Mouse (Mus musculus): Measurements from ENCODE around the gene Slc25a12.
A peak's percentile ranks its signal among the peaks of the same experiment; 100 is the strongest.
"Not testable (repeated sequence)": the region's sequence is repeated elsewhere in the genome, so short reads cannot be mapped to it uniquely, and the experiment has no call there.

Slc25a12 gene

GRCm38 (mm10) chr2:71367125-71367880 is at the start of gene Slc25a12:
TSS of gene Slc25a12 (minus strand) at chr2:71367749.
- DNase-seq (ENCODE audit: low spot score), result peak; percentile 82

GRCm38 (mm10) chr2:71405613-71406012 is 38.1 kb upstream of the Slc25a12 start:
- no peak for DNase-seq (ENCODE audit: low spot score)

- DNase-seq (ENCODE audit: low spot score), result no peak
These were observed 22.3 kb upstream of the Slc25a12 start for GRCm38 (mm10) chr2:71389864-71390263.

GRCm38 (mm10) chr2:71388951-71389763 is 21.6 kb upstream of the Slc25a12 start, which contains the start of gene Hat1:
TSS of gene Hat1 (plus strand) at chr2:71388958.
- DNase-seq (ENCODE audit: low spot score), result peak; percentile 96

GRCm38 (mm10) chr2:71387766-71388165 is 20.2 kb upstream of the Slc25a12 start:
- DNase-seq (ENCODE audit: low spot score), result peak; percentile 35

- peak; percentile 32 for DNase-seq (ENCODE audit: low spot score)
These were observed 16.3 kb upstream of the Slc25a12 start for GRCm38 (mm10) chr2:71383890-71384289.

- DNase-seq (ENCODE audit: low spot score), result peak; percentile 18
These were observed 14.4 kb upstream of the Slc25a12 start for GRCm38 (mm10) chr2:71381962-71382361.

GRCm38 (mm10) chr2:71377426-71377825 is 9.9 kb upstream of the Slc25a12 start:
- no peak for DNase-seq (ENCODE audit: low spot score)

GRCm38 (mm10) chr2:71376433-71376906 is 8.9 kb upstream of the Slc25a12 start:
- peak; percentile 36 for DNase-seq (ENCODE audit: low spot score)

GRCm38 (mm10) chr2:71374275-71375155 is 7.0 kb upstream of the Slc25a12 start:
- DNase-seq (ENCODE audit: low spot score), result no peak

GRCm38 (mm10) chr2:71372261-71372660 is 4.7 kb upstream of the Slc25a12 start:
- DNase-seq (ENCODE audit: low spot score), result not testable (repeated sequence)

- no peak for DNase-seq (ENCODE audit: low spot score)
These were observed 4.2 kb upstream of the Slc25a12 start for GRCm38 (mm10) chr2:71371790-71372189.

GRCm38 (mm10) chr2:71368086-71368485 is 537 bp upstream of the Slc25a12 start:
- DNase-seq (ENCODE audit: low spot score), result no peak

- DNase-seq (ENCODE audit: low spot score), result no peak
These were observed 878 bp downstream of the Slc25a12 start for GRCm38 (mm10) chr2:71366618-71367124.

GRCm38 (mm10) chr2:71360192-71360591 is 7.4 kb downstream of the Slc25a12 start:
- DNase-seq (ENCODE audit: low spot score), result no peak

GRCm38 (mm10) chr2:71358347-71358746 is 9.2 kb downstream of the Slc25a12 start:
- no peak for DNase-seq (ENCODE audit: low spot score)

GRCm38 (mm10) chr2:71354055-71354425 is 13.5 kb downstream of the Slc25a12 start:
- DNase-seq (ENCODE audit: low spot score), result no peak

- peak; percentile 62 for DNase-seq (ENCODE audit: low spot score)
These were observed 14.1 kb downstream of the Slc25a12 start for GRCm38 (mm10) chr2:71353306-71354054.

GRCm38 (mm10) chr2:71351727-71351987 is 15.9 kb downstream of the Slc25a12 start:
- no peak for DNase-seq (ENCODE audit: low spot score)

GRCm38 (mm10) chr2:71350904-71351726 is 16.4 kb downstream of the Slc25a12 start:
- DNase-seq (ENCODE audit: low spot score), result no peak

Data from yolk sac, embryonic 10.5 days (tissue).